Mouse (Mus musculus) embryonic facial prominence, embryonic 10.5 days (tissue): Measurements from ENCODE around the gene Inf2. TPM values are rescaled to one million over a fixed set of nuclear protein-coding genes. Genes with fewer than 3 reads are reported as not detected.
A peak's percentile ranks its signal among the peaks of the same experiment; 100 is the strongest.

ENCODE experiments used
- DNase-seq: peaks from one replicate; pipeline ENCODE4 v3.0.0-alpha.2; 2017; ENCODE audit warnings: low spot score
- H3K27ac ChIP-seq: fragments of 300-500 bp; sonication (generic); replicated peaks from 2 replicates; pipeline ENCODE4 v1.5.1; 2016; ENCODE audit warnings: mild to moderate bottlenecking
- H3K27me3 ChIP-seq: fragments of 300-500 bp; sonication (generic); replicated peaks from 2 replicates; pipeline ENCODE4 v1.6.1; 2016; ENCODE audit warnings: low read depth, mild to moderate bottlenecking; ENCODE audit not compliant: poor library complexity, severe bottlenecking
- H3K36me3 ChIP-seq: fragments of 300-500 bp; sonication (generic); replicated peaks from 2 replicates; pipeline ENCODE4 v1.6.1; 2016; ENCODE audit warnings: mild to moderate bottlenecking, moderate library complexity
- H3K4me1 ChIP-seq: fragments of 300-500 bp; sonication (generic); 2 replicates; pipeline ENCODE4 v1.6.1; 2016
- H3K4me3 ChIP-seq: fragments of 300-500 bp; sonication (generic); 2 replicates; pipeline ENCODE4 v1.5.1; 2016; ENCODE audit warnings: mild to moderate bottlenecking, moderate library complexity
- H3K9me3 ChIP-seq: fragments of 300-500 bp; sonication (generic); 2 replicates; pipeline ENCODE4 v1.6.1; 2016; ENCODE audit warnings: mild to moderate bottlenecking
- WGBS: fragments of 180-500 bp; shearing (Covaris S2); methylation state at CpG from one replicate; pipeline ENCODE4 v1.1.7; 2016; 5-methylcytosine and 5-hydroxymethylcytosine counted together
- polyA plus RNA-seq: library from polyadenylated mRNA; unstranded; fragments of >200 nt; fragmentation: Nextera tagmentation; extraction: Ambion mirVana; gene quantifications from 2 replicates; pipeline ENCODE4 v1.2.1, GENCODE M21; 2016

Gene Inf2
- polyA plus RNA-seq = 1.5 and 1.7 TPM in 2 replicates

- WGBS = under 1% methylated on average over 53 of the region's 60 CpGs
- H3K9me3 ChIP-seq = no peaks in the 10 kb centered on the region
- H3K27ac ChIP-seq = peak within 1 kb of the TSS; percentile 81
- peak; percentile 91 for DNase-seq
- peak within 1 kb of the TSS; percentile 67 for H3K4me3 ChIP-seq
- no peaks in the 10 kb centered on the region for H3K36me3 ChIP-seq
- peaks cover 42% of the 10 kb centered on the region for H3K4me1 ChIP-seq
- H3K27me3 ChIP-seq = peaks cover 62% of the 10 kb centered on the region
Observed at GRCm38 (mm10) chr12:112588426-112589256, at the start of gene Inf2. Inf2 (plus strand) TSS chr12:112588784.

GRCm38 (mm10) chr12:112539466-112539965 is 49.1 kb upstream of the Inf2 start:
- Histone ChIP-seq H3K36me3 (no peaks in the 10 kb centered on the region), H3K4me3 (no peak overlapping the region)
- WGBS = 91% methylated on average over 7 of the region's 7 CpGs

GRCm38 (mm10) chr12:112540321-112540720 is 48.3 kb upstream of the Inf2 start:
- Histone ChIP-seq H3K4me3 (no peak overlapping the region), H3K36me3 (no peaks in the 10 kb centered on the region), H3K27ac (no peak overlapping the region), H3K27me3 (peaks cover 17% of the 10 kb centered on the region; the same call in 1 of the 2 replicates), H3K4me1 (peaks cover 48% of the 10 kb centered on the region), H3K9me3 (no peaks in the 10 kb centered on the region)
- WGBS = 86% methylated on average over 12 of the region's 12 CpGs
- no peak for DNase-seq

More at GRCm38 (mm10) chr12:112539466-112539965, 49.1 kb upstream of the Inf2 start:
- Histone ChIP-seq H3K27me3 (peaks cover 17% of the 10 kb centered on the region; the same call in 1 of the 2 replicates), H3K4me1 (peaks cover 40% of the 10 kb centered on the region), H3K27ac (no peak overlapping the region), H3K9me3 (no peaks in the 10 kb centered on the region)
- DNase-seq = no peak

GRCm38 (mm10) chr12:112541483-112542091 is 47.0 kb upstream of the Inf2 start:
- Histone ChIP-seq H3K9me3 (no peaks in the 10 kb centered on the region), H3K36me3 (no peaks in the 10 kb centered on the region), H3K27ac (peak overlapping the region; percentile 66; the same call in 1 of the 2 replicates), H3K4me3 (no peak overlapping the region), H3K27me3 (peaks cover 17% of the 10 kb centered on the region; the same call in 1 of the 2 replicates), H3K4me1 (peaks cover 57% of the 10 kb centered on the region)
- 51% methylated on average over 8 of the region's 8 CpGs for WGBS
- DNase-seq = peak; percentile 17

GRCm38 (mm10) chr12:112542257-112542919 is 46.2 kb upstream of the Inf2 start:
- Histone ChIP-seq H3K4me1 (peaks cover 57% of the 10 kb centered on the region), H3K36me3 (no peaks in the 10 kb centered on the region), H3K27me3 (peaks cover 17% of the 10 kb centered on the region; the same call in 1 of the 2 replicates), H3K27ac (peak overlapping the region; percentile 66), H3K4me3 (no peak overlapping the region), H3K9me3 (no peaks in the 10 kb centered on the region)
- WGBS = 66% methylated on average over 13 of the region's 13 CpGs
- DNase-seq = no peak

GRCm38 (mm10) chr12:112542920-112543300 is 45.7 kb upstream of the Inf2 start:
- Histone ChIP-seq H3K9me3 (no peaks in the 10 kb centered on the region), H3K27ac (peak overlapping the region; percentile 66), H3K4me3 (no peak overlapping the region), H3K4me1 (peaks cover 57% of the 10 kb centered on the region), H3K36me3 (no peaks in the 10 kb centered on the region), H3K27me3 (peaks cover 17% of the 10 kb centered on the region; the same call in 1 of the 2 replicates)
- WGBS = 3% methylated on average over 11 of the region's 11 CpGs
- peak; percentile 94 for DNase-seq

GRCm38 (mm10) chr12:112543941-112544340 is 44.6 kb upstream of the Inf2 start:
- H3K27me3 ChIP-seq = peaks cover 17% of the 10 kb centered on the region; the same call in 1 of the 2 replicates
- H3K4me1 ChIP-seq = peaks cover 57% of the 10 kb centered on the region
- H3K36me3 ChIP-seq = no peaks in the 10 kb centered on the region
- WGBS = 69% methylated on average over 9 of the region's 9 CpGs
- no peaks in the 10 kb centered on the region for H3K9me3 ChIP-seq
- no peak overlapping the region for H3K4me3 ChIP-seq
- H3K27ac ChIP-seq = no peak overlapping the region
- DNase-seq = no peak

- Histone ChIP-seq H3K4me3 (no peak overlapping the region), H3K27me3 (peaks cover 14% of the 10 kb centered on the region; the same call in 1 of the 2 replicates), H3K36me3 (no peaks in the 10 kb centered on the region), H3K9me3 (no peaks in the 10 kb centered on the region), H3K27ac (peak overlapping the region; percentile 76), H3K4me1 (peaks cover 56% of the 10 kb centered on the region)
- DNase-seq = peak; percentile 37
- WGBS = 23% methylated on average over 12 of the region's 12 CpGs
Observed at GRCm38 (mm10) chr12:112544946-112545701, 43.5 kb upstream of the Inf2 start.

GRCm38 (mm10) chr12:112546110-112546509 is 42.5 kb upstream of the Inf2 start:
- peaks cover 14% of the 10 kb centered on the region; the same call in 1 of the 2 replicates for H3K27me3 ChIP-seq
- no peaks in the 10 kb centered on the region for H3K36me3 ChIP-seq
- DNase-seq = no peak
- H3K9me3 ChIP-seq = no peaks in the 10 kb centered on the region
- H3K4me1 ChIP-seq = peaks cover 50% of the 10 kb centered on the region
- H3K4me3 ChIP-seq = no peak overlapping the region
- H3K27ac ChIP-seq = no peak overlapping the region
- 93% methylated on average over 8 of the region's 8 CpGs for WGBS

- H3K27ac ChIP-seq = no peak overlapping the region
- H3K36me3 ChIP-seq = no peaks in the 10 kb centered on the region
- peaks cover 4% of the 10 kb centered on the region for H3K27me3 ChIP-seq
- no peak for DNase-seq
- H3K9me3 ChIP-seq = no peaks in the 10 kb centered on the region
- WGBS = 94% methylated on average over 1 of the region's 1 CpGs
- H3K4me1 ChIP-seq = peaks cover 42% of the 10 kb centered on the region
- no peak overlapping the region for H3K4me3 ChIP-seq
Observed at GRCm38 (mm10) chr12:112549287-112549686, 39.3 kb upstream of the Inf2 start.

GRCm38 (mm10) chr12:112551861-112552375 is 36.7 kb upstream of the Inf2 start:
- H3K4me3 ChIP-seq = peak overlapping the region; percentile 12; the same call in 1 of the 2 replicates
- H3K27me3 ChIP-seq = peaks cover 4% of the 10 kb centered on the region
- 8% methylated on average over 13 of the region's 13 CpGs for WGBS
- peak overlapping the region; percentile 75 for H3K27ac ChIP-seq
- no peaks in the 10 kb centered on the region for H3K9me3 ChIP-seq
- DNase-seq = peak; percentile 90
- no peaks in the 10 kb centered on the region for H3K36me3 ChIP-seq
- peaks cover 27% of the 10 kb centered on the region for H3K4me1 ChIP-seq
